Mouse (Mus musculus) kidney, adult 2 months (tissue): ENCODE data around the gene Ppm1l.

Experiments used
- CTCF ChIP-seq: fragments of 200-500 bp; conservative IDR thresholded peaks from 2 replicates; pipeline ENCODE4 v1.5.1; 2011; ENCODE audit warnings: low read depth, mild to moderate bottlenecking, control low read depth, low read length, moderate library complexity, mixed read lengths; ENCODE audit not compliant: insufficient read depth, insufficient read length
- POLR2A ChIP-seq: fragments of 200-500 bp; IDR thresholded peaks from one replicate; pipeline ENCODE4 v1.6.1; 2011; ENCODE audit warnings: low read depth, low read length, control low read depth

DNA sequence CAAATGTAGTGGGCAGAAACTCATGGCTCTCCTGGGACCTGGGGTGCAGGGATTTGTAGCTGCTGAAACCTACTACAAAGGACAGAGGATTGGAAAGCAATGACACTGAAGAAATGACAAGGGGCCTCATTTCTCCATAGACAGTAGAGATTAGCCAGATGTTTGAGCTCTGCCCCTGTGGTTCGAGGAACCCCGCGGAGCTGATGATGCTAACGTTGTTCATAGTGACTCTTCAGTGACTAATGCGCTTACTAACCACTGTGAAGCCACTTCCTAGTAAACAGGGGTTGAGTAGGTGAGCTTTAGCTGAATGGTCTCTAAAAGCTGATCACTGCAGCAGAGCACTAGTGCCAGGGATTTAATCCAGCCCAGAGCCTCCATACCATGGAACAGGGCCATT is 124.1 kb downstream of the Ppm1l start:
- TF ChIP-seq CTCF (no peak), POLR2A (no peak)
